Mouse (Mus musculus) hindbrain, postnatal 0 days (tissue): Measurements from ENCODE around the gene Fgfr2. TPM values are rescaled to one million over a fixed set of nuclear protein-coding genes. Genes with fewer than 3 reads are reported as not detected.

Source experiments
- ATAC-seq: fragments of 200-750 bp; cut with Nextera tagmentation; 2 replicates; pipeline ENCODE4 v1.8.0; 2017; ENCODE audit warnings: mild to moderate bottlenecking, moderate TSS enrichment, moderate library complexity
- DNase-seq: peaks from one replicate; pipeline ENCODE4 v3.0.0-alpha.2; 2015; ENCODE audit warnings: low spot score
- H3K27ac ChIP-seq: fragments of 300-500 bp; sonication (generic); 2 replicates; pipeline ENCODE4 v1.5.1; 2014; ENCODE audit warnings: mild to moderate bottlenecking
- H3K27me3 ChIP-seq: fragments of 300-500 bp; sonication (generic); 2 replicates; pipeline ENCODE4 v1.6.1; 2014; ENCODE audit warnings: low read length, mixed read lengths; ENCODE audit not compliant: insufficient read depth
- H3K36me3 ChIP-seq: fragments of 300-500 bp; sonication (generic); 2 replicates; pipeline ENCODE4 v1.6.1; 2014; ENCODE audit warnings: low read length, mixed read lengths; ENCODE audit not compliant: insufficient read depth
- H3K4me1 ChIP-seq: fragments of 300-500 bp; sonication (generic); 2 replicates; pipeline ENCODE4 v1.6.1; 2014; ENCODE audit warnings: antibody characterized with exemption, low read length, mixed read lengths; ENCODE audit not compliant: insufficient read depth
- H3K4me2 ChIP-seq: fragments of 300-500 bp; sonication (generic); 2 replicates; pipeline ENCODE4 v1.6.1; 2014; ENCODE audit warnings: low read depth, mild to moderate bottlenecking, low read length, moderate library complexity, mixed read lengths
- H3K4me3 ChIP-seq: fragments of 300-500 bp; sonication (generic); 2 replicates; pipeline ENCODE4 v1.5.1; 2014; ENCODE audit warnings: low read length
- H3K9ac ChIP-seq: fragments of 300-500 bp; sonication (generic); replicated peaks from 2 replicates; pipeline ENCODE4 v1.6.1; 2014; ENCODE audit warnings: mild to moderate bottlenecking, low read length, moderate library complexity, mixed read lengths
- H3K9me3 ChIP-seq: fragments of 300-500 bp; sonication (generic); 2 replicates; pipeline ENCODE4 v1.6.1; 2016; ENCODE audit warnings: low read length, mixed read lengths
- CTCF ChIP-seq: IDR thresholded peaks from 2 replicates; pipeline ENCODE4 v1.5.1; 2016; ENCODE audit warnings: antibody characterized with exemption, control low read depth, low read depth
- WGBS: fragments of 180-500 bp; shearing (Covaris S2); extraction: QIAGEN DNeasy Blood & Tissue Kit; methylation state at CpG from one replicate; pipeline ENCODE4 v1.1.7; 2014; 5-methylcytosine and 5-hydroxymethylcytosine counted together
- polyA plus RNA-seq: library from polyadenylated mRNA; unstranded; fragments of >200 nt; fragmentation: Nextera tagmentation; extraction: Ambion mirVana; gene quantifications from 2 replicates; pipeline ENCODE4 v1.2.1, GENCODE M21; 2015
- total RNA-seq: library from RNA; depleted of rRNA; stranded (reverse); fragments of >200 nt; gene quantifications from 2 replicates; pipeline ENCODE4 v1.2.3, GENCODE M21; 2014

The Fgfr2 gene
- total and polyA plus RNA-seq, 2 experiments from 2014 or later, result 17.3 to 49.0 TPM

GRCm38 (mm10) chr7:132415866-132416265 is 707.3 kb downstream of the Fgfr2 start:
- ATAC-seq (no peak), DNase-seq (no peak)
- Histone ChIP-seq H3K27ac (no peak overlapping the region), H3K4me2 (no peak overlapping the region), H3K9ac (no peak overlapping the region), H3K4me1 (peaks cover 5% of the 10 kb centered on the region; the same call in 1 of the 2 replicates), H3K9me3 (no peaks in the 10 kb centered on the region), H3K4me3 (no peak overlapping the region), H3K36me3 (no peaks in the 10 kb centered on the region), H3K27me3 (no peaks in the 10 kb centered on the region)
- TF ChIP-seq CTCF, result no peak

- H3K27ac ChIP-seq, result no peak overlapping the region
- H3K9ac ChIP-seq, result no peak overlapping the region
- WGBS, result 63% methylated on average over 2 of the region's 2 CpGs
- TF ChIP-seq CTCF, result no peak
- H3K4me2 ChIP-seq, result no peak overlapping the region
- DNase-seq (no peak), ATAC-seq (no peak)
- peaks cover 5% of the 10 kb centered on the region; the same call in 1 of the 2 replicates for H3K4me1 ChIP-seq
- H3K27me3 ChIP-seq, result no peaks in the 10 kb centered on the region
- H3K4me3 ChIP-seq, result no peak overlapping the region
- H3K9me3 ChIP-seq, result no peaks in the 10 kb centered on the region
- H3K36me3 ChIP-seq, result no peaks in the 10 kb centered on the region
Observed at GRCm38 (mm10) chr7:132412520-132412919, 710.6 kb downstream of the Fgfr2 start.

GRCm38 (mm10) chr7:132411708-132412107 is 711.4 kb downstream of the Fgfr2 start:
- Histone ChIP-seq H3K36me3 (no peaks in the 10 kb centered on the region), H3K9ac (no peak overlapping the region), H3K27ac (no peak overlapping the region), H3K4me2 (no peak overlapping the region), H3K4me1 (no peaks in the 10 kb centered on the region; the same call in 1 of the 2 replicates), H3K4me3 (no peak overlapping the region), H3K9me3 (no peaks in the 10 kb centered on the region), H3K27me3 (no peaks in the 10 kb centered on the region)
- ATAC-seq (0 out of 2 replicates have a peak, but pooled peaks have one; percentile 35), DNase-seq (no peak)
- WGBS, result 43% methylated on average over 2 of the region's 2 CpGs
- no peak for TF ChIP-seq CTCF

GRCm38 (mm10) chr7:132410958-132411357 is 712.2 kb downstream of the Fgfr2 start:
- TF ChIP-seq CTCF, result no peak
- no peaks in the 10 kb centered on the region for H3K36me3 ChIP-seq
- H3K4me2 ChIP-seq, result no peak overlapping the region
- no peaks in the 10 kb centered on the region for H3K9me3 ChIP-seq
- 88% methylated on average over 4 of the region's 4 CpGs for WGBS
- ATAC-seq (no peak), DNase-seq (no peak)
- H3K9ac ChIP-seq, result no peak overlapping the region
- H3K4me1 ChIP-seq, result no peaks in the 10 kb centered on the region; the same call in 1 of the 2 replicates
- H3K27ac ChIP-seq, result no peak overlapping the region
- H3K27me3 ChIP-seq, result no peaks in the 10 kb centered on the region
- no peak overlapping the region for H3K4me3 ChIP-seq

- no peak for TF ChIP-seq CTCF
- Histone ChIP-seq H3K4me1 (no peaks in the 10 kb centered on the region; the same call in 1 of the 2 replicates), H3K27ac (no peak overlapping the region), H3K36me3 (no peaks in the 10 kb centered on the region), H3K4me3 (no peak overlapping the region), H3K27me3 (no peaks in the 10 kb centered on the region), H3K9me3 (no peaks in the 10 kb centered on the region), H3K4me2 (no peak overlapping the region), H3K9ac (no peak overlapping the region)
- DNase-seq, result no peak
- 92% methylated on average over 3 of the region's 3 CpGs for WGBS
- no peak for ATAC-seq
Observed at GRCm38 (mm10) chr7:132409890-132410289, 713.3 kb downstream of the Fgfr2 start.

GRCm38 (mm10) chr7:132402377-132403084 is 720.6 kb downstream of the Fgfr2 start:
- TF ChIP-seq CTCF, result no peak
- no peak for DNase-seq
- H3K9ac ChIP-seq, result no peak overlapping the region
- no peak overlapping the region for H3K27ac ChIP-seq
- no peak for ATAC-seq
- no peaks in the 10 kb centered on the region for H3K36me3 ChIP-seq
- no peaks in the 10 kb centered on the region for H3K9me3 ChIP-seq
- no peak overlapping the region for H3K4me2 ChIP-seq
- 83% methylated on average over 10 of the region's 10 CpGs for WGBS
- no peak overlapping the region for H3K4me3 ChIP-seq
- H3K27me3 ChIP-seq, result no peaks in the 10 kb centered on the region
- H3K4me1 ChIP-seq, result no peaks in the 10 kb centered on the region; the same call in 1 of the 2 replicates

- no peak overlapping the region for H3K9ac ChIP-seq
- 61% methylated on average over 3 of the region's 3 CpGs for WGBS
- no peak for ATAC-seq
Observed at GRCm38 (mm10) chr7:132398487-132398886, 724.7 kb downstream of the Fgfr2 start.

More at GRCm38 (mm10) chr7:132398487-132398886, 724.7 kb downstream of the Fgfr2 start:
- no peak for DNase-seq
- Histone ChIP-seq H3K4me3 (no peak overlapping the region), H3K36me3 (no peaks in the 10 kb centered on the region), H3K4me1 (no peaks in the 10 kb centered on the region; the same call in 1 of the 2 replicates), H3K4me2 (no peak overlapping the region), H3K27ac (no peak overlapping the region), H3K9me3 (no peaks in the 10 kb centered on the region), H3K27me3 (no peaks in the 10 kb centered on the region)
- no peak for TF ChIP-seq CTCF
